In genomic region chr10:128370601-128371000, GRCm38 (mm10) we compare ENCODE assay signal across 26 mouse cellular contexts. TPM values are rescaled to one million over a fixed set of nuclear protein-coding genes. Genes with fewer than 3 reads are reported as not detected.
A peak's percentile ranks its signal among the peaks of the same experiment; 100 is the strongest.
DNase-seq lines count a peak whose midpoint lies in the region; ATAC-seq and TF ChIP-seq lines count a peak whose summit lies in the region.
"Had no signal": no experiment of that assay in that cellular context is flagged by ENCODE, and none has a peak within 500 bp of the region (broad histone marks: within the 10 kb centered on the region; RNA-seq: fewer than 3 reads in every experiment).

No protein-coding gene starts in this region.

- no peak overlapping the region for H3K27ac ChIP-seq in heart, embryonic 12.5 days (ENCODE audit: poor library complexity, severe bottlenecking)
- H3K27ac ChIP-seq in lung, postnatal 0 days (ENCODE audit: low read length): no peak overlapping the region
- H3K27ac ChIP-seq in brown adipose tissue, adult 24 weeks (replicated peaks; ENCODE audit: low read depth, low read length): peak overlapping the region; percentile 70

- H3K27me3 ChIP-seq in heart, embryonic 12.5 days (replicated peaks): no peaks in the 10 kb centered on the region
- H3K27me3 ChIP-seq in lung, postnatal 0 days (replicated peaks; ENCODE audit: insufficient read depth, low read length): no peaks in the 10 kb centered on the region
- H3K27me3 ChIP-seq: CH12.LX, Patski had no signal

- no peak for TF ChIP-seq EP300 in lung, postnatal 0 days (IDR thresholded peaks at IDR 0.05)

- H3K4me1 ChIP-seq in heart, embryonic 12.5 days (replicated peaks): peaks cover 23% of the 10 kb centered on the region
- H3K4me1 ChIP-seq in lung, postnatal 0 days (ENCODE audit: insufficient read depth, low read depth, low read length): peaks cover 5% of the 10 kb centered on the region; the same call in 1 of the 2 replicates
- no peaks in the 10 kb centered on the region for H3K4me1 ChIP-seq in brown adipose tissue, adult 24 weeks (ENCODE audit: control insufficient read depth, insufficient read depth, insufficient read length, low read length)

- H3K9me3 ChIP-seq in heart, embryonic 12.5 days (replicated peaks): 0 out of 2 replicates have a peak, but pooled peaks cover 2% of the 10 kb centered on the region
- no peaks in the 10 kb centered on the region for H3K9me3 ChIP-seq in lung, postnatal 0 days (ENCODE audit: low read length)

- no peak overlapping the region for H3K4me3 ChIP-seq in heart, embryonic 12.5 days
- H3K4me3 ChIP-seq in lung, postnatal 0 days (ENCODE audit: low read depth, low read length): no peak overlapping the region
- H3K4me3 ChIP-seq in brown adipose tissue, adult 24 weeks (ENCODE audit: insufficient read depth, low read depth, low read length): no peak overlapping the region
- H3K4me3 ChIP-seq: erythroblast, embryonic 14.5 days had no signal

- ATAC-seq in heart, embryonic 12.5 days (ENCODE audit: insufficient number of reproducible peaks, low FRiP score): no peak
- no peak for ATAC-seq in lung, postnatal 0 days
- ATAC-seq: forebrain, embryonic 14.5 days; hindbrain, postnatal 0 days; midbrain, embryonic 16.5 days; Patski had no signal

- no peak for TF ChIP-seq CTCF in lung, postnatal 0 days (IDR thresholded peaks at IDR 0.05)

- 59% methylated on average over 4 of the region's 4 CpGs for WGBS in heart, embryonic 12.5 days
- 59% methylated on average over 4 of the region's 4 CpGs for WGBS in lung, postnatal 0 days

- peak; percentile 87 for DNase-seq in heart, adult 11 months
- DNase-seq in lung, postnatal 0 days (ENCODE audit: low spot score): peak; percentile 14
- DNase-seq in lung, postnatal 36 days: no peak
- DNase-seq in skeletal muscle tissue, adult 2 months (ENCODE audit: low read depth, low spot score): peak; percentile 51
- no peak for DNase-seq in spleen, adult 12 weeks (ENCODE audit: low spot score)
- DNase-seq in left cerebral cortex, adult 18-20 months (ENCODE audit: low spot score in 2 of 2): no peak
- DNase-seq: adrenal gland, postnatal 25 days; cerebellum, adult 8-10 months; heart, postnatal 36 days; kidney, postnatal 10 days; lung, adult 18-20 months; thymus, postnatal 36 days had no signal

- no peak overlapping the region for H3K9ac ChIP-seq in heart, embryonic 12.5 days
- no peak overlapping the region for H3K9ac ChIP-seq in lung, postnatal 0 days (replicated peaks; ENCODE audit: low read depth)

- H3K4me2 ChIP-seq in heart, embryonic 12.5 days: no peak overlapping the region
- no peak overlapping the region for H3K4me2 ChIP-seq in lung, postnatal 0 days (replicated peaks; ENCODE audit: low read depth, low read length)
- H3K4me2 ChIP-seq: liver, embryonic 11.5 days had no signal

- H3K36me3 ChIP-seq in heart, embryonic 12.5 days: peaks cover 1% of the 10 kb centered on the region
- no peaks in the 10 kb centered on the region for H3K36me3 ChIP-seq in lung, postnatal 0 days (ENCODE audit: insufficient read depth, low read length)

RNA-seq across cellular contexts. Expression of gene Coq10a, which starts 1.8 kb away (rescaled TPM):
- 15.9 and 16.2 TPM in 2 replicates for polyA plus RNA-seq in heart, embryonic 12.5 days (2016; fragmentation: Nextera tagmentation; extraction: Ambion mirVana)
- polyA plus RNA-seq in lung, postnatal 0 days (2015; fragmentation: Nextera tagmentation; extraction: Ambion mirVana): 16.4 and 19.9 TPM in 2 replicates
- 122 and 173 TPM in 2 replicates for polyA plus RNA-seq in brown adipose tissue, adult 24 weeks (2012; ENCODE audit: insufficient read depth, insufficient read length, missing spikeins)
- 10 to 100 TPM; 58.5 to 60.4 TPM for total RNA-seq in left cerebral cortex, adult 18-20 months (2021)

RNA-seq across cellular contexts. Expression of gene Ankrd52, which starts 6.3 kb away (rescaled TPM):
- polyA plus RNA-seq in heart, embryonic 12.5 days (2016; fragmentation: Nextera tagmentation; extraction: Ambion mirVana): 10.6 and 11.3 TPM in 2 replicates
- polyA plus RNA-seq in lung, postnatal 0 days (2015; fragmentation: Nextera tagmentation; extraction: Ambion mirVana): 4.2 and 4.9 TPM in 2 replicates
- polyA plus RNA-seq in brown adipose tissue, adult 24 weeks (2012; ENCODE audit: insufficient read depth, insufficient read length, missing spikeins): 16.9 and 22.4 TPM in 2 replicates
- 10 to 100 TPM; 51.0 to 52.2 TPM for total RNA-seq in left cerebral cortex, adult 18-20 months (2021)

RNA-seq across cellular contexts. Expression of gene Slc39a5, which starts 30.4 kb away (rescaled TPM):
- polyA plus RNA-seq in heart, embryonic 12.5 days (2016; fragmentation: Nextera tagmentation; extraction: Ambion mirVana): 0.28 and 0.42 TPM in 2 replicates
- polyA plus RNA-seq in lung, postnatal 0 days (2015; fragmentation: Nextera tagmentation; extraction: Ambion mirVana): 0.15 TPM in 1 of 2 replicates, not detected in the other
- polyA plus RNA-seq in brown adipose tissue, adult 24 weeks (2012; ENCODE audit: insufficient read depth, insufficient read length, missing spikeins): not detected in 2 replicates
- not detected for total RNA-seq in left cerebral cortex, adult 18-20 months (2021)
- total RNA-seq: adrenal gland, postnatal 25 days; CH12.LX; common myeloid progenitor, adult 5-6 weeks; heart, postnatal 36 days; megakaryocyte-erythroid progenitor cell, adult 5-6 weeks; neutrophil, adult 5-6 weeks had no signal
- polyA plus RNA-seq: embryonic facial prominence, embryonic 11.5 days; forebrain, embryonic 14.5 days; heart, embryonic 14.5 days; midbrain, embryonic 16.5 days had no signal

RNA-seq across cellular contexts. Expression of gene Cs, which starts 33.1 kb away (rescaled TPM):
- 418 and 430 TPM in 2 replicates for polyA plus RNA-seq in heart, embryonic 12.5 days (2016; fragmentation: Nextera tagmentation; extraction: Ambion mirVana)
- 85.4 and 85.8 TPM in 2 replicates for polyA plus RNA-seq in lung, postnatal 0 days (2015; fragmentation: Nextera tagmentation; extraction: Ambion mirVana)
- 1,610 and 1,861 TPM in 2 replicates for polyA plus RNA-seq in brown adipose tissue, adult 24 weeks (2012; ENCODE audit: insufficient read depth, insufficient read length, missing spikeins)
- 100 to 1,000 TPM; 222 to 232 TPM for total RNA-seq in left cerebral cortex, adult 18-20 months (2021)

RNA-seq across cellular contexts. Expression of gene Nabp2, which starts 40.7 kb away (rescaled TPM):
- 57.3 and 57.9 TPM in 2 replicates for polyA plus RNA-seq in heart, embryonic 12.5 days (2016; fragmentation: Nextera tagmentation; extraction: Ambion mirVana)
- 48.6 and 54.7 TPM in 2 replicates for polyA plus RNA-seq in lung, postnatal 0 days (2015; fragmentation: Nextera tagmentation; extraction: Ambion mirVana)
- 67.1 and 87.6 TPM in 2 replicates for polyA plus RNA-seq in brown adipose tissue, adult 24 weeks (2012; ENCODE audit: insufficient read depth, insufficient read length, missing spikeins)
- 10 to 100 TPM; 81.2 to 85.5 TPM for total RNA-seq in left cerebral cortex, adult 18-20 months (2021)

Comparison
In these comparisons a context has a peak if more than half of its experiments do, and no peak if none do; other contexts are left out.
1. DNase-seq: peak in heart, adult 11 months (single experiment), lung, postnatal 0 days (single experiment) and skeletal muscle tissue, adult 2 months (single experiment); none in lung, postnatal 36 days (single experiment), spleen, adult 12 weeks (single experiment) and left cerebral cortex, adult 18-20 months (0 of 2).